Mouse (Mus musculus) spleen, postnatal 36 days (tissue): ENCODE data around the gene Adamts9.

Source experiments
- DNase-seq, 2 experiments: peaks; one replicate each; pipeline ENCODE4 v3.0.0; 2022; ENCODE audit warnings: low spot score in 2 of 2, mixed read lengths in 1 of 2

The Adamts9 gene

GRCm38 (mm10) chr6:92860285-92860912 is 82.9 kb downstream of the Adamts9 start:
- DNase-seq, result no peak

- DNase-seq, result no peak
These were observed 84.4 kb downstream of the Adamts9 start for GRCm38 (mm10) chr6:92858721-92859510.

GRCm38 (mm10) chr6:92857761-92858160 is 85.5 kb downstream of the Adamts9 start:
- no peak for DNase-seq

GRCm38 (mm10) chr6:92854873-92855272 is 88.4 kb downstream of the Adamts9 start:
- DNase-seq, result no peak

GRCm38 (mm10) chr6:92850250-92850649 is 93.0 kb downstream of the Adamts9 start:
- peak; percentile 7 to 27 for DNase-seq

GRCm38 (mm10) chr6:92849208-92849607 is 94.1 kb downstream of the Adamts9 start:
- no peak for DNase-seq

- DNase-seq, result no peak
These were observed 96.7 kb downstream of the Adamts9 start for GRCm38 (mm10) chr6:92846614-92847013.

GRCm38 (mm10) chr6:92845898-92846297 is 97.4 kb downstream of the Adamts9 start:
- DNase-seq, result no peak

GRCm38 (mm10) chr6:92843474-92843873 is 99.8 kb downstream of the Adamts9 start:
- no peak for DNase-seq

GRCm38 (mm10) chr6:92842000-92842399 is 101.3 kb downstream of the Adamts9 start:
- no peak for DNase-seq

GRCm38 (mm10) chr6:92831106-92831505 is 112.2 kb downstream of the Adamts9 start:
- DNase-seq, result no peak

GRCm38 (mm10) chr6:92829148-92829547 is 114.1 kb downstream of the Adamts9 start:
- no peak for DNase-seq

GRCm38 (mm10) chr6:92827360-92827759 is 115.9 kb downstream of the Adamts9 start:
- DNase-seq, result no peak

- DNase-seq, result no peak
These were observed 116.7 kb downstream of the Adamts9 start for GRCm38 (mm10) chr6:92826561-92826960.

GRCm38 (mm10) chr6:92823991-92824390 is 119.3 kb downstream of the Adamts9 start:
- DNase-seq, result no peak

- no peak for DNase-seq
These were observed 121.3 kb downstream of the Adamts9 start for GRCm38 (mm10) chr6:92822006-92822405.

GRCm38 (mm10) chr6:92821606-92822005 is 121.7 kb downstream of the Adamts9 start:
- DNase-seq, result no peak

GRCm38 (mm10) chr6:92817661-92818060 is 125.6 kb downstream of the Adamts9 start:
- no peak for DNase-seq

GRCm38 (mm10) chr6:92816311-92816751 is 127.0 kb downstream of the Adamts9 start, which contains the start of gene A730049H05Rik:
Gene A730049H05Rik, plus strand, starts transcription at chr6:92816478.
- DNase-seq, result no peak

GRCm38 (mm10) chr6:92812702-92813370 is 130.5 kb downstream of the Adamts9 start:
- DNase-seq, result no peak

- no peak for DNase-seq
These were observed 131.7 kb downstream of the Adamts9 start for GRCm38 (mm10) chr6:92811566-92811965.

- no peak for DNase-seq
These were observed 132.7 kb downstream of the Adamts9 start for GRCm38 (mm10) chr6:92810628-92811027.
